Mouse (Mus musculus): Measurements from ENCODE around the gene Nptxr.
A peak's percentile ranks its signal among the peaks of the same experiment; 100 is the strongest.

Gene Nptxr

GRCm38 (mm10) chr15:79804352-79805071 lies at the start of gene Nptxr:
Nptxr (minus strand) TSS chr15:79804766.
- peak; percentile 73 to 77 for DNase-seq

GRCm38 (mm10) chr15:79850143-79850542 lies 45.6 kb upstream of the Nptxr start:
- DNase-seq = no peak

DNA sequence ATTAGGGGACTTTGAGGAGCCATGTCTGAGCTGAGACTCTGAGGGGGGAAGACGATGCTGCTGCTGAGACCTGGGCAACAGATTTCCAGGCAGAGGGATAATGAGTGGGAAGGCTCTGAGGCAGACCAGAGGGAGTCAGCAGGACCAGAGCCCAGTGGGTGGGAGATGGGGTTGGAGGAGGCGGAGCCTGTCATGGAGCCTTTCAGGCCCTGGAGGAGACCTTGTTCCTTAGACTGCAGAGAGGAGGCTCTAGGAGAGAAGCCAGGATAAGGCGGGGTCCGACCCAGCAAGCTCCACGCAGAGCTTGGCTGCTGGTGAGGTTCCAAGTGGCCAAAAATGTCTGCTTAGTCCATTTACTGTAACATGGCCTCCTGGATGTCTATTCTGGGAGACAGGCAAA lies 42.5 kb upstream of the Nptxr start:
- no peak for DNase-seq

- DNase-seq = no peak
These were observed 41.4 kb upstream of the Nptxr start for GRCm38 (mm10) chr15:79845986-79846385.

DNA sequence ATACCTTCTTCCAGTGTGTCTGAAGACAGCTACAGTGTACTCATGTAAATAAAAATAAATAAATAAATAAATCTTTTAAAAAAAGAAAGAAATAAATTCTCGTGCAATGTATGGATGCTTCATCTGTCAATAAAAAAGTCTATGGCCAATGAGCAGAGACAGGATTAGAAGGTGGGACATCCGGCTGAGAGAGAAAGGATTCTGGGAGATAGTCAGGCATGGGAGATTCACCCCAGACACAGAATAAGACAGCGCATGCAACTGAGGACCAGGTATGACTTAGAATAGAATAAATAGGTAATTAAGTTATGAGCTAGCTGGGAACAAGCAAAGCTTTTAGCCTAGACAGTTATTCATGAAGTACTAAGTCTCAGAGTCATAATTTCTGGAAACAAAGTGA lies 38.4 kb upstream of the Nptxr start:
- DNase-seq = no peak

DNA sequence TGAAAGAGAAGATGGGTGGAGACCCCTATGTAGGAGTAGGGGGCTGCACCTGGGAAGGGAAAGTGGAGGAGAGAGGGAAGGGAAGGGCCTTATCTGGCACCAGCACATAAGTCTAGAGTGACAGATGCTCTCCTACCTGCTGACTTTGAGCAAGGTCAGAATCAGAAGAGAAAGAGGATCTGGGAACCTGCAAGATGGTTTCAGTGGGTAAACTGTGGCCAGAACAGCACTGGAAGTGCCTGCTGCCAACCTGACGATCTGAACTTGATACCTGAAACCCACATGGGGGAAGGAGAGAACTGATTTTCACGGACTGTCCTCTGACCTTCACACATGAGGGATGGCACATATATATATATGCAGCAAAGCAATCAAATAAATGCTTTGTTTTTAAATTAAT lies 35.7 kb upstream of the Nptxr start:
- no peak for DNase-seq

DNA sequence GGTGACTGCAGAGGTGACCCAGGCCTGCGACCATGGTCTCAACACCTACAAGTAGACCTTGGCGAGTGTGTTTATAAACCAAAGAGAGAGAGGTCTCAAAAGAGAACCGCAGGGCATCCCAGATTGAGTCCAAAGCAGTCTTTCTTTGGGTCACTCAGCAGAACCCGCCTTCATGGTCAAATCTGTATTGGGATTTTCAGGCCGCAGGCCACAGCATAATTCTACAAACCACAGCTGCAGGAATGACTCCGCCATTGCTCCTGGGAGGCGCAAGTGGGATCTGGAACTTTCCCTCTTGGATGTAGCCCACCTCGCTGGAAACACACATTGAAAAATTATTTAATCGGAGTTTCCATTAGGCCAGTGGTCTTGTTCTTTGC lies 30.3 kb upstream of the Nptxr start:
- peak in 1 of 2 experiments; percentile 21 for DNase-seq

DNA sequence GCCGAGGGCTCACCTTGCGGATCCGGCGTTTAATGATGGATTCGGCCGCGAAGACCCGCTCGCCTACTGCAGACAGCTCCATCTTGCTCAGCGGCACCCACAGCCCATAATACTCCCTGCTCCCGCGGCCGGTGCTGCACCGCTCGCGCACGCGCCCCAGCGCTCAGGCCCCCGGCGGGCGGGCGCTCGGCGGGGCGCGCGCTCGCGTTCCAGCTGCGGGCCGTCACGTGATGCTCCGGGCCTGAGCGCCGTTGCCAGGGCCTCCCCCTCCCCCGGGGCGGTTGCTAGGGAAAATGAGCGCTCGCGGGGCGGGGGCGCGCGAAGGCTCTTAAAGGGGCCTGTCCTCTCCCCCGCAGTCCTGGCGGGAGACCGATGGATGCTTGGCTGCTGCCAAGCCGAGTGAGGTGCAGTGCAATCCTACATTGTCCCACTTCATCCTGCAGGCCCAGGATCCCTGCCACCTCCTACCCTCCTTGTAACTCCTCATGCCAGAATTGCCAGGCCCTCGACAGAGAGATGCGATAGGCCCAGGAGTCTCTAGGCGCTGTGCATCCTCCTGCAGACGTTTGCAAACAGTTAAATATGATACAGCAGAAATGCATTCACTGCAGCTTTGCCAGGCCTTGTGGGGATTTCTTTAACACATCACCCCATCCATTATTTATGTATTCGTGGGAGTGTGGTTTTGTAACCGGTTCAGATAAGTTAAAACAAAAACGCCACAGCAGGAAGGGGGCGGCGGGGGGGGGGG lies 29.7 kb upstream of the Nptxr start, which contains the start of the genes Npcd and Cbx6:
Gene Npcd (minus strand): TSS at position 108 of the 751 bp plus-strand sequence.
Gene Cbx6 (minus strand): TSS at position 559 of the 751 bp plus-strand sequence.
- DNase-seq = peak; percentile 96 to 99

DNA sequence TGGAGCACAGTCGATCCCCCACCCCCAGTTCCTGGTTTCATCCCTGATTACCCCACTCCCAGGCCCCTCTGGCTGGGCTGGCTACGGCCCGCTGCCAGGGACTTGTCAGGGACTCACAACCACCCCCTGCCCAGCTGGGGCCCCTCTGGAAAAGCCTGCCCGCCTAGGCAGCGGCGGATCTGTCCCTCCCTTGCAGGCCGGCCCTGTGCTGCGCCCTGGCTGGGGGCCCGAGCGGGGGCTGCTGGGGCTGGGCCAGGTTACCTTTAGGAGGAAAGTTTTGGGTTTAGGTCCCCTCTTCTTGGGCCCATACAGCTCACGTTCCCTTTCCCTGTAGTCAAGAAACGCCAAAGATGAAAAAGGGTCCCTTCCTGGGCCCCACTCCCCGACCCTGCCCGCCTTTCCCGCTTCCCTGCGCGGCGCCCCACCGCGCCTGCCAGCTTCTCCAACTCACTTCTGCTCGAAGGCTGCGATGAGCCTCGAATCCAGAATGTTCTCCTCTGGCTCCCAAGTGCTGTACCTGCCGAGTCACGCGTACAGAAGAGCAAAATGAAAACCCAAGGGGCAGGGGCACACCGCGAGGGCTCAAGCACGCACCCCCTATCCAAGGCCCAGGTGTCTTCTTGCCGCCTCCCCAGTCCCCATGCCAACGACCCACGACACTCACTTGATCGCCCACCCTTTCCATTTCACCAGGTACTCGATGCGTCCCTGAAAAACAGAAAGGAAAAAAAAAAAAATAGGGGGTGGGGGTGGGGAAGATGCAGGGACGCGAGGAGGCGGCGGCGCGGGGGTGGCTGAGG lies 28.9 kb upstream of the Nptxr start:
- DNase-seq = peak; percentile 46 to 47

GRCm38 (mm10) chr15:79832064-79832900 lies 27.7 kb upstream of the Nptxr start:
- peak; percentile 77 to 85 for DNase-seq

GRCm38 (mm10) chr15:79830388-79830787 lies 25.8 kb upstream of the Nptxr start:
- DNase-seq = peak; percentile 78 to 86

DNA sequence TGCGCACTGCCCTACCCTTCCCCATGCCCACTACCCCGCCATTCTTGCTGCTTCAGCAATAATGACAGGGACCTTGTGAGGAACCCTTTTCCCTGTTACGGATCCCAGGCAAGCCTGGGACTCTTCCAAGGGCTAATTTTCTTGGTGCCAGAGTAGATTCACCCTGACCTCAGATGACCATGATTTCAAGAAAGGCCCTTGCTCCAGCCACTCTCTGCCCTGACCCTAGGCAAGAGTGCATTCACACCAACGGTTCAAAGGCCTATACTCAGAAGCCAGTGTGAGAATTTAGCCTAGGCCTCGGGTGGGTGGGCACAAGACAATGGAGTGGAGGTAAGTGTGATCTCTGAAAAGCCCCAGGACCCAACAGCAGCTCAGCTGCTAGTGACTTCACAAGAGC lies 24.9 kb upstream of the Nptxr start:
- DNase-seq = peak in 1 of 2 experiments; percentile 21

DNA sequence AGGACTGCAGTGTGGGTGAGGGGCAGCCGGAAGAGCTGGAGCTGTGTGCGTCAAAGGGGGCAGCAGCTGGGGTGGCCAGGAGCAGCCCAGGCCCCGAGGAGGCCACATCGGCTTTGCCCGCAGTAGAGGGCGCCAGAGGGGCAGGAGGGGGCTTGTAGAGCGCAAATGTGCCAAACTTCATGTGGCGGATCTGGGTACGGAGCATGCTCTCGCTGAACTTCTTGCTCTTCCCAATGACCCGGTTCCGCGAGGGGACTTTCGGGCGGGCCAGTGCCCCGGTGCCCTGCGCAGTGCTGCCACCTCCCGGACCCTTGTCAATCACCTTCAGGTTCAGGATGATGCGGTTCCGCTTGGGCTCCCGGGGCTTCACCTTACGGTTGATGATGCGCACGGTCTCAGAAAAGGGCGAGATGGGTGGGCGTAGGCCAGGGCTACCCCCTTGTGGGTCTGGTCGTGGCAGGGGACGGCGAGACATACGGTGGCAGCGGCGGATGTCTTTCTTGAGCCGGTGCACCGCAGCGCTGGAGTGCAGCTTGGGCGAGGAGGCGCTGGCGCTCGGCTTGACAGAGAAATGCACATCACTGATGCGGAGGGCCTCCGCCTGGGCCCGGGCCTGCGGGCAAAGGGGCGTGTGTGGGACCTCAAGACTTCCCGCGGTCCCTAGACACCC lies 23.9 kb upstream of the Nptxr start:
- peak; percentile 72 to 77 for DNase-seq

GRCm38 (mm10) chr15:79827778-79828210 lies 23.2 kb upstream of the Nptxr start:
- DNase-seq = peak in 1 of 2 experiments; percentile 47

DNA sequence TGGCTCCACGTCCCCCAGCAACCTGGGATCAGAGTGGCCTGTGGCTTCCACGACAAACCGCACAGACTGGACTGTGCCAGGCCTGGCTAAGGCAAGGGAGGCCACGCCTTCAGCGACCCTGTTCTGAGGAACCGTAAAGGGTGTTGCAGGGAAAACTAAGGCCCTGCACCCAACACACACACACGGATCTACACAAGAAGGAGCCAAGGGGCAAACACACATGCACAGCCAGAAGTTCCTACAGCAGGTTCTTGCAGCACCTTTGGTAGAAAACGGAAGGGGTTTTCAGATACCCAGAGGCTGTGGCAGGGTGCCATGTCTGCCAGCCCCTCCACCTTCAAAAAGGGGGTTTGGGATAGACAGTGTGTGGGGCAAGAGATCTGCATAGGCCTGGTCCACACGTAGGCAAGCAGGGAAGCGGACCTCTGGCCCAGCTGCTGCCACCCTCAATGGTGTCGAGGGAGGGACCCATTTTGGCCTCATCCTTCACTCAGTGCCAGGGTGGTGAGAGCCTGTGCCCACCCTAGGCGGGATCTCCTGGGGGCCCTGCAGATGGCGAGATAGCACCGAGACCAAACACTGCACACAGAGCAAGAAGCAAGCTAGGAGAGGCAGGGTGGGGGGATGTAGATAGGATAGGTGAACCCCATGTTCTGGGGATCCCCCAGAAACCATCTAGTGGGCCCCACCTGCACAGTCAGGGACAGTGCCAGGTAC lies 22.7 kb upstream of the Nptxr start:
- peak in 1 of 2 experiments; percentile 34 for DNase-seq

DNA sequence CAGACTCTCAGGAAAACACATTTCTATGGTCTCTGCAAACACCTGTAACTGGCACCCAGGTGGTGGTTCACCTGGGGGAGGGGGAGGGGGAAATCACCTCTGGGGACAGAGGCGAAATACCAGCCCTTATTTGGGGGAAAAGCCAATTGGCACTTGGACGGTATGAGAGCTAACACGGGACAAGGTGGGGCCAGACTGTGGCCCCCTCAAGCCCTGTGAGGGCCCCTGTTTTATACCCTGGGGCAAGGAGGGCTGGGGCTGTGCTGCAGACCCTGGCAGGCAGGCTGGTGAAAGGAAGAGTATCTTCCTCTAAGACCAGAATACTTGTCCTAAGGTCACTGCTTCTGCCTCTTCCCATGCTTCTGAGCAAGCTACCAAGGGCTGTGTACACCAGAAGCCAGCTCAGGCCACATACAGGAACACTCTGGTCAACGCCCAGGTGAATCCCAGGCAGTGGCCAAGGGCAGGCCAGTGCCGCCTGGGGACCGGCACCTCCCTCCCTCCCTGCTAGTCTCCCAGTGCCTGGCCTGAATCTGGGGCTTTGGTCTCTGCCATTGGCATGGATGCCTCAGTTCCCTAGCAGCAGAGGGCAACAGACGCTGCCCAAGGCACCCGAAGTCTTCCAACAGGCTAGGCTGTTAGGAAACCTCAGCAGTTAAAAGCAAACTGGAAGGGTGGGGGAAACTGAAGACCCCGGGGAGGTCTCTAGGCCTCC lies 21.8 kb upstream of the Nptxr start:
- peak in 1 of 2 experiments; percentile 34 for DNase-seq

DNA sequence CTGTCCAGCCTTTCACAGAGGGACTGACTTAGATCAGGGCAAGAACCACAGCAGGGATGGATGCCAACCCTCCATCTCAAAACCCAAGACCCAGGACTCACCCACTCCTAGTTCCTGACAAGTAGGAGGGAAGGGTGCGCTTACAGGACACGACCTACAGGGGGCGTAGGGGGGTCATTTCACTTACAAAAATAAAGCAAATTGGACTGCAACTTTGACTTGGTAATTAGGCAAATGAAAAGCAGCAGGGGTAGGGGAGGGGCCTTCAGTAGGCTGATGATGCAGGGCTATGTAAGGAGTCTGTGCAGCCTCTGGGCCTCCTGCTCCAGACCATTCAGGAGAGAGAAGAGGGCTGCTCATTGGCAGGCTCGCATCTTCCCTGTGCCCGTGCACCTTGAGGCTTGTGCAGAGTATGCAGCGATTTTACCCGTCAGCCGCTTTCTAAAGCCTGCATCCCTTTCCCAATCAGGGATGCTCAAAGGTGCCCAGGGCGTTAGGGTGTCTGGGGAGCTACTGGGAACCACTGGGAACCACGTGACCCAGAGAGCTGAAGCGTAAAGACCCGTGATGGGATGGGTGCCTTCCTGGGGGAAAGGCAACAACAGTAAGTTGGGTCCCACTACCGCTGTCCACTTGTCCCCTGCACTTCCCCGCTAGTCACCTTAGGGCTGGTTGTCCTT lies 20.7 kb upstream of the Nptxr start:
- peak in 1 of 2 experiments; percentile 38 for DNase-seq

- peak in 1 of 2 experiments; percentile 24 for DNase-seq
These were observed 19.2 kb upstream of the Nptxr start for GRCm38 (mm10) chr15:79823588-79824280.
